Comparison of ENCODE assay signal across 8 mouse cellular contexts in the genomic region with DNA sequence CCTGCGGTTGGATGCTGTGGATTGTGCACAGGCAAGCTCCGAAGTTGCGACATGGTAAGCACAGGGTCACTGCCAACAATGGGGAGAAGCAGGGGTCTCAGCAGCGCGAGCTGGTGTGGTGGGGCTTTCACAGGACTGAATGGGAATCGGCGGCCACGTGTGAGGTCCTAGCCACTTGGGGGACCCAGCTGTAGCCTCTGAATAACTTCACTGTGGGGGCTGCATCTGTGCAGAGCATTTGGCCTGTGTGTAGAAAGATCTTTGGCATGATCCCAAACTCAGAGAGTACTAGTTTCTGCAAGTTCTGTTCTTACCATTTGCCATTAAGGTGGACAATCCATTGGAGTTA. TPM values are rescaled to one million over a fixed set of nuclear protein-coding genes. Genes with fewer than 3 reads are reported as not detected.
A peak's percentile ranks its signal among the peaks of the same experiment; 100 is the strongest.
DNase-seq lines count a peak whose midpoint lies in the region; ATAC-seq and TF ChIP-seq lines count a peak whose summit lies in the region.
"Not testable (repeated sequence)": the region's sequence is repeated elsewhere in the genome, so short reads cannot be mapped to it uniquely, and the experiment has no call there.

No protein-coding gene starts in this region.

- peaks cover 4 to 11% of the 10 kb centered on the region in 2 experiments; a peak in 2 of 4 replicates for H3K4me1 ChIP-seq in ES-E14 (ENCODE audit: control insufficient read depth in 2 of 2, insufficient read depth in 2 of 2, low read length in 2 of 2, poor library complexity in 1 of 2)
- not testable (repeated sequence) for H3K4me1 ChIP-seq in embryonic facial prominence, embryonic 14.5 days (ENCODE audit: control insufficient read depth, insufficient read depth, low read length)
- H3K4me1 ChIP-seq in hindbrain, embryonic 13.5 days (replicated peaks) = peaks cover 16% of the 10 kb centered on the region
- peaks cover 15% of the 10 kb centered on the region for H3K4me1 ChIP-seq in liver, embryonic 16.5 days (ENCODE audit: control insufficient read depth, low read depth, low read length)
- H3K4me1 ChIP-seq in midbrain, embryonic 15.5 days = peaks cover 16% of the 10 kb centered on the region
- peaks cover 15% of the 10 kb centered on the region for H3K4me1 ChIP-seq in stomach, embryonic 16.5 days (ENCODE audit: control insufficient read depth, insufficient read depth, low read length)

- not testable (repeated sequence) for TF ChIP-seq CTCF in layer of hippocampus, adult 2 months (conservative IDR thresholded peaks at IDR 0.05)

- peak overlapping the region; percentile 79 for H3K9ac ChIP-seq in ES-E14 (ENCODE audit: insufficient read depth, low read depth, low read length, poor library complexity, severe bottlenecking)
- H3K9ac ChIP-seq in embryonic facial prominence, embryonic 14.5 days (ENCODE audit: low read depth, low read length) = peak overlapping the region; percentile 62
- peak overlapping the region; percentile 70 for H3K9ac ChIP-seq in hindbrain, embryonic 13.5 days
- peak overlapping the region; percentile 72 for H3K9ac ChIP-seq in liver, embryonic 16.5 days (ENCODE audit: low read depth, low read length)
- H3K9ac ChIP-seq in midbrain, embryonic 15.5 days = peak overlapping the region; percentile 49
- H3K9ac ChIP-seq in stomach, embryonic 16.5 days (ENCODE audit: low read length) = peak overlapping the region; percentile 75

- WGBS in embryonic facial prominence, embryonic 14.5 days = 1% methylated on average over 8 of the region's 8 CpGs
- under 1% methylated on average over 8 of the region's 8 CpGs for WGBS in hindbrain, embryonic 13.5 days
- WGBS in liver, embryonic 16.5 days (ENCODE audit: insufficient replicate concordance) = 1% methylated on average over 8 of the region's 8 CpGs
- WGBS in midbrain, embryonic 15.5 days = 0% methylated on average over 8 of the region's 8 CpGs
- WGBS in stomach, embryonic 16.5 days = 0% methylated on average over 8 of the region's 8 CpGs

- in situ Hi-C loops in ES-E14 (cut with MboI; ENCODE audit: low sequenced_read_pairs in 2 of 2, unreplicated experiment in 2 of 2) = not testable (repeated sequence)

- peak; percentile 77; the same call in 1 of the 2 replicates for ATAC-seq in embryonic facial prominence, embryonic 14.5 days (ENCODE audit: low read depth)
- ATAC-seq in frontal cortex, adult (ENCODE audit: low TSS enrichment) = peak; percentile 38; the same call in 1 of the 2 replicates
- peak; percentile 90 for ATAC-seq in hindbrain, embryonic 13.5 days (ENCODE audit: low FRiP score)
- ATAC-seq in liver, embryonic 16.5 days (ENCODE audit: low read depth) = not testable (repeated sequence)
- peak; percentile 85; the same call in 1 of the 2 replicates for ATAC-seq in midbrain, embryonic 15.5 days (replicated peaks)
- ATAC-seq in stomach, embryonic 16.5 days (ENCODE audit: insufficient read depth, low FRiP score) = peak; percentile 29

- not testable (repeated sequence) for H3K27me3 ChIP-seq in embryonic facial prominence, embryonic 14.5 days (replicated peaks; ENCODE audit: control insufficient read depth, insufficient read depth, low read length); hindbrain, embryonic 13.5 days; liver, embryonic 16.5 days (ENCODE audit: control insufficient read depth, insufficient read depth, low read depth, low read length); midbrain, embryonic 15.5 days (replicated peaks); stomach, embryonic 16.5 days (ENCODE audit: control insufficient read depth, insufficient read depth, low read length)

- H3K36me3 ChIP-seq in ES-E14 (ENCODE audit: control insufficient read depth, insufficient read depth, low read length, poor library complexity, severe bottlenecking); embryonic facial prominence, embryonic 14.5 days (ENCODE audit: control insufficient read depth, insufficient read depth, low read length); liver, embryonic 16.5 days (ENCODE audit: control insufficient read depth, insufficient read depth); midbrain, embryonic 15.5 days (replicated peaks): not testable (repeated sequence)
- peaks cover 19% of the 10 kb centered on the region for H3K36me3 ChIP-seq in hindbrain, embryonic 13.5 days
- H3K36me3 ChIP-seq in stomach, embryonic 16.5 days (ENCODE audit: control insufficient read depth, insufficient read depth, low read length) = peaks cover 16% of the 10 kb centered on the region

- not testable (repeated sequence) for DNase-seq in ES-E14 (ENCODE audit: low read depth, low spot score); embryonic facial prominence, embryonic 14.5 days (ENCODE audit: low spot score); layer of hippocampus, adult 2 months (ENCODE audit: low spot score in 2 of 2)

- peak overlapping the region; percentile 82 to 83 for H3K4me3 ChIP-seq in ES-E14 (ENCODE audit: insufficient read depth in 1 of 2, low read depth in 1 of 2, low read length in 2 of 2, poor library complexity in 1 of 2, severe bottlenecking in 1 of 2)
- H3K4me3 ChIP-seq in embryonic facial prominence, embryonic 14.5 days (ENCODE audit: low read depth, low read length) = peak overlapping the region; percentile 55
- peak overlapping the region; percentile 57 for H3K4me3 ChIP-seq in hindbrain, embryonic 13.5 days
- peak overlapping the region; percentile 80 for H3K4me3 ChIP-seq in layer of hippocampus, adult 2 months
- peak overlapping the region; percentile 70 for H3K4me3 ChIP-seq in liver, embryonic 16.5 days (ENCODE audit: low read depth, low read length)
- H3K4me3 ChIP-seq in midbrain, embryonic 15.5 days = peak overlapping the region; percentile 61
- peak overlapping the region; percentile 53 for H3K4me3 ChIP-seq in stomach, embryonic 16.5 days (replicated peaks; ENCODE audit: low read length)

- not testable (repeated sequence) for H3K9me3 ChIP-seq in ES-E14 (ENCODE audit: control insufficient read depth, insufficient read depth, low read depth, low read length); hindbrain, embryonic 13.5 days; liver, embryonic 16.5 days (replicated peaks; ENCODE audit: control insufficient read depth, low read length); midbrain, embryonic 15.5 days; stomach, embryonic 16.5 days (replicated peaks; ENCODE audit: control insufficient read depth, low read length)
- H3K9me3 ChIP-seq in embryonic facial prominence, embryonic 14.5 days (ENCODE audit: control insufficient read depth, low read length) = peaks cover 18% of the 10 kb centered on the region

- not testable (repeated sequence) for H3K27ac ChIP-seq in ES-E14 (ENCODE audit: insufficient read depth, low read depth, low read length, poor library complexity, severe bottlenecking)
- peak overlapping the region; percentile 83; the same call in 1 of the 2 replicates for H3K27ac ChIP-seq in embryonic facial prominence, embryonic 14.5 days (replicated peaks; ENCODE audit: low read depth, low read length)
- H3K27ac ChIP-seq in hindbrain, embryonic 13.5 days = peak overlapping the region; percentile 66
- H3K27ac ChIP-seq in layer of hippocampus, adult 2 months = peak overlapping the region; percentile 87
- peak overlapping the region; percentile 6 for H3K27ac ChIP-seq in liver, embryonic 16.5 days (ENCODE audit: low read length)
- peak overlapping the region; percentile 65; the same call in 1 of the 2 replicates for H3K27ac ChIP-seq in midbrain, embryonic 15.5 days
- peak overlapping the region; percentile 88; the same call in 1 of the 2 replicates for H3K27ac ChIP-seq in stomach, embryonic 16.5 days (ENCODE audit: low read length)

- peak overlapping the region; percentile 72 for H3K4me2 ChIP-seq in embryonic facial prominence, embryonic 14.5 days (ENCODE audit: low read depth, low read length)
- H3K4me2 ChIP-seq in hindbrain, embryonic 13.5 days = peak overlapping the region; percentile 83
- peak overlapping the region; percentile 92 for H3K4me2 ChIP-seq in liver, embryonic 16.5 days (ENCODE audit: low read depth, low read length)
- peak overlapping the region; percentile 88 for H3K4me2 ChIP-seq in midbrain, embryonic 15.5 days
- peak overlapping the region; percentile 69 for H3K4me2 ChIP-seq in stomach, embryonic 16.5 days (ENCODE audit: low read depth, low read length)

RNA-seq across cellular contexts. Expression of a gene that starts 0.2 kb away (rescaled TPM):
- total RNA-seq in ES-E14 (2012; rRNA removed) = 42.0 and 51.3 TPM in 2 replicates
- 33.6 and 34.2 TPM in 2 replicates for polyA plus RNA-seq in embryonic facial prominence, embryonic 14.5 days (2014; fragmentation: Nextera tagmentation; extraction: Ambion mirVana)
- 21.9 and 22.3 TPM in 2 replicates for polyA plus RNA-seq in hindbrain, embryonic 13.5 days (2015; fragmentation: Nextera tagmentation; extraction: Ambion mirVana)
- total RNA-seq in layer of hippocampus, adult 2 months (2021) = 10 to 100 TPM; 24.0 to 25.4 TPM
- polyA plus RNA-seq in liver, embryonic 16.5 days (2015; fragmentation: Nextera tagmentation; extraction: Ambion mirVana) = 8.7 and 10.0 TPM in 2 replicates
- 16.9 and 20.9 TPM in 2 replicates for polyA plus RNA-seq in midbrain, embryonic 15.5 days (2015; fragmentation: Nextera tagmentation; extraction: Ambion mirVana)
- 25.5 and 31.2 TPM in 2 replicates for polyA plus RNA-seq in stomach, embryonic 16.5 days (2015; fragmentation: Nextera tagmentation; extraction: Ambion mirVana)

RNA-seq across cellular contexts. Expression of a gene that starts 34.9 kb away (rescaled TPM):
- 29.6 and 30.9 TPM in 2 replicates for total RNA-seq in ES-E14 (2012; rRNA removed)
- polyA plus RNA-seq in embryonic facial prominence, embryonic 14.5 days (2014; fragmentation: Nextera tagmentation; extraction: Ambion mirVana) = 14.1 and 14.3 TPM in 2 replicates
- polyA plus RNA-seq in hindbrain, embryonic 13.5 days (2015; fragmentation: Nextera tagmentation; extraction: Ambion mirVana) = 12.3 and 13.5 TPM in 2 replicates
- total RNA-seq in layer of hippocampus, adult 2 months (2021) = 10 to 100 TPM; 30.0 to 30.7 TPM
- 3.5 and 4.2 TPM in 2 replicates for polyA plus RNA-seq in liver, embryonic 16.5 days (2015; fragmentation: Nextera tagmentation; extraction: Ambion mirVana)
- 12.7 and 14.9 TPM in 2 replicates for polyA plus RNA-seq in midbrain, embryonic 15.5 days (2015; fragmentation: Nextera tagmentation; extraction: Ambion mirVana)
- polyA plus RNA-seq in stomach, embryonic 16.5 days (2015; fragmentation: Nextera tagmentation; extraction: Ambion mirVana) = 13.0 and 13.2 TPM in 2 replicates

RNA-seq across cellular contexts. Expression of a gene that starts 35.0 kb away (rescaled TPM):
- total RNA-seq in ES-E14 (2012; rRNA removed) = 8.1 and 8.2 TPM in 2 replicates
- polyA plus RNA-seq in embryonic facial prominence, embryonic 14.5 days (2014; fragmentation: Nextera tagmentation; extraction: Ambion mirVana) = 22.0 and 24.5 TPM in 2 replicates
- 13.9 and 14.0 TPM in 2 replicates for polyA plus RNA-seq in hindbrain, embryonic 13.5 days (2015; fragmentation: Nextera tagmentation; extraction: Ambion mirVana)
- total RNA-seq in layer of hippocampus, adult 2 months (2021) = 10 to 100 TPM; 15.8 to 20.1 TPM
- polyA plus RNA-seq in liver, embryonic 16.5 days (2015; fragmentation: Nextera tagmentation; extraction: Ambion mirVana) = 4.2 and 4.3 TPM in 2 replicates
- 16.1 and 17.8 TPM in 2 replicates for polyA plus RNA-seq in midbrain, embryonic 15.5 days (2015; fragmentation: Nextera tagmentation; extraction: Ambion mirVana)
- 13.4 and 13.9 TPM in 2 replicates for polyA plus RNA-seq in stomach, embryonic 16.5 days (2015; fragmentation: Nextera tagmentation; extraction: Ambion mirVana)
